Mouse (Mus musculus) gastrocnemius, adult 8-10 months (tissue): ENCODE results near the gene Stk10. TPM values are rescaled to one million over a fixed set of nuclear protein-coding genes. Genes with fewer than 3 reads are reported as not detected.
A peak's percentile ranks its signal among the peaks of the same experiment; 100 is the strongest.

Source experiments
- DNase-seq, 2 experiments: peaks; one replicate each; pipeline ENCODE4 v3.0.0; 2022; ENCODE audit warnings: low spot score in 2 of 2
- total RNA-seq, 4 experiments: library from RNA; stranded (reverse); gene quantifications; 2 replicates each; pipeline ENCODE4 v1.2.4; 2022

Stk10 gene
- total RNA-seq, 4 experiments from 2014 or later, result 1.2 to 2.4 (median 1.9) TPM

- DNase-seq, result no peak
Measured at GRCm38 (mm10) chr11:32524122-32524920, 8.8 kb upstream of the Stk10 start.

GRCm38 (mm10) chr11:32527006-32527405 lies 6.1 kb upstream of the Stk10 start:
- no peak for DNase-seq

- no peak for DNase-seq
Measured at GRCm38 (mm10) chr11:32530151-32530550, 3.0 kb upstream of the Stk10 start.

- DNase-seq, result no peak
Measured at GRCm38 (mm10) chr11:32531871-32532764, 987 bp upstream of the Stk10 start, which contains the start of gene Efcab9. Gene Efcab9 (minus strand): TSS chr11:32532081.

GRCm38 (mm10) chr11:32533482-32534261 lies 567 bp downstream of the Stk10 start:
- DNase-seq, result no peak

GRCm38 (mm10) chr11:32534453-32535075 lies 1.5 kb downstream of the Stk10 start:
- DNase-seq, result no peak

GRCm38 (mm10) chr11:32535646-32536045 lies 2.5 kb downstream of the Stk10 start:
- no peak for DNase-seq

- DNase-seq, result no peak
Measured at GRCm38 (mm10) chr11:32536954-32537353, 3.8 kb downstream of the Stk10 start.

GRCm38 (mm10) chr11:32538435-32538834 lies 5.3 kb downstream of the Stk10 start:
- DNase-seq, result no peak

- no peak for DNase-seq
Measured at GRCm38 (mm10) chr11:32538846-32539245, 5.7 kb downstream of the Stk10 start.

- DNase-seq, result no peak
Measured at GRCm38 (mm10) chr11:32539717-32540116, 6.6 kb downstream of the Stk10 start.

- no peak for DNase-seq
Measured at GRCm38 (mm10) chr11:32540463-32540862, 7.4 kb downstream of the Stk10 start.

GRCm38 (mm10) chr11:32542181-32542580 lies 9.1 kb downstream of the Stk10 start:
- DNase-seq, result no peak

- no peak for DNase-seq
Measured at GRCm38 (mm10) chr11:32542687-32543411, 9.7 kb downstream of the Stk10 start.

GRCm38 (mm10) chr11:32544041-32544440 lies 10.9 kb downstream of the Stk10 start:
- DNase-seq, result no peak

- DNase-seq, result no peak
Measured at GRCm38 (mm10) chr11:32544497-32544896, 11.4 kb downstream of the Stk10 start.

- DNase-seq, result no peak
Measured at GRCm38 (mm10) chr11:32545605-32546004, 12.5 kb downstream of the Stk10 start.

- DNase-seq, result peak; percentile 53 to 73
Measured at GRCm38 (mm10) chr11:32546483-32546882, 13.4 kb downstream of the Stk10 start.

GRCm38 (mm10) chr11:32547391-32547947 lies 14.4 kb downstream of the Stk10 start:
- no peak for DNase-seq

- no peak for DNase-seq
Measured at GRCm38 (mm10) chr11:32548240-32548639, 15.1 kb downstream of the Stk10 start.
